Mouse (Mus musculus): Measurements from ENCODE around the gene Ccdc134. TPM values are rescaled to one million over a fixed set of nuclear protein-coding genes. Genes with fewer than 3 reads are reported as not detected.

The Ccdc134 gene
- polyA plus RNA-seq, 2 experiments from 2014 or later: 18.5 to 26.0 TPM

DNA sequence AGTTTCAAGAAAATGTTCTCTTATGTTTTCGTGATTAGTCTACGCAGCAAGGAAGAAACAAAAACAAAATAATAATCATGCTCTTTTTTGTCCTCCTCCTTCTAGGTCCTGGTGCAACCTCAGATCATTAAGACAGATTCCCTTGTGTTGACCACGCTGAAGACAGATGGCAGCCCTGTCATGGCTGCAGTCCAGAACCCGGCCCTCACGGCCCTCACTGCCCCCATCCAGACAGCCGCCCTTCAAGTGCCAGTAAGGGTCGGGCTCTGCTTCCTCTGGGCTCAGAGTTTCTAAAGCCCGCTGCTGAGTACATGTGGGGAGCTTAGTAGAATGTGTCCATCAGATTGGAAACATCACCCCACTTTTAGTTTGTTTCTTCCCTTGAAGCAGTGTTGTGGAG is 44.9 kb downstream of the Ccdc134 start:
- ATAC-seq: no peak

DNA sequence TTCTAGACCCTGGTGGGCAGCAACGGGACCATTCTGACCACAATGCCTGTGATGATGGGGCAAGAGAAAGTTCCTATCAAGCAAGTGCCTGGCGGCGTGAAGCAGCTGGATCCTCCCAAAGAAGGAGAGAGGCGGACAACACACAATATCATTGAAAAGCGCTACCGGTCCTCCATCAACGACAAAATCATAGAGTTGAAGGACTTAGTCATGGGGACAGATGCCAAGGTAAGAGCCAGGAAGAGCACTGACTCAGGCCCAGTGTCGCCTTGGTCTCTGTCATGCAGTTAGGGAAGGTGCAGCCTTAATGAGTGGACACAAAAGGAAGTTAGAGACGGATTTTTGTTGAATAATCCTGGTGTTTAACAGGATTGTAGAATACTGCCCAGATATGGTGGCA is 47.4 kb downstream of the Ccdc134 start:
- ATAC-seq: no peak

DNA sequence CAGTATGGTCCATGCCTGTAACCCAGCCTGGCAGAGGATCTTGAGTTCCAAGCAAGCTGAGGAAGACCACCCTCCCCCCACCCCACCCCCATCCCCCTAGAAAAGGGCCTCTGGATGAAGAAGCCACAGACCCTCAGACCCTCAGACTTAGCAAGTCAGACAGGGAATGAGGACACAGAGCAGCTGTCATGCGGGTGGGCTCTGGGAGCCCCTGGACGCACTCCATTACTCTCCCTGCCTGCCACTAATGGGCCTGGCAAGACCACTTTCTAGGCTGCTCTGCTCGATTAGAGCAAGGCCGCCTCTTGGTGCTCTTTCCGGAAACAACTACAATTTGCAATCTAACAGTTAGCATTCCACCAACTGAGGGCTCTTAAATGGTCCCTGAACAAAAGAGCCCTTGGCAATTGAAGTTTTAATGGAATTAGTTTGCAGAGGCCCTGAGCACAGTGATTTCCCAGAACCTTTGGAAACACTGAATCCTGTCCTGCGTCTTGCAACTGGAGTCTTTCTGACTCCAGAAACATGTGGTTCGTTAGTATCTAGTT is 50.1 kb downstream of the Ccdc134 start:
- no peak for ATAC-seq

DNA sequence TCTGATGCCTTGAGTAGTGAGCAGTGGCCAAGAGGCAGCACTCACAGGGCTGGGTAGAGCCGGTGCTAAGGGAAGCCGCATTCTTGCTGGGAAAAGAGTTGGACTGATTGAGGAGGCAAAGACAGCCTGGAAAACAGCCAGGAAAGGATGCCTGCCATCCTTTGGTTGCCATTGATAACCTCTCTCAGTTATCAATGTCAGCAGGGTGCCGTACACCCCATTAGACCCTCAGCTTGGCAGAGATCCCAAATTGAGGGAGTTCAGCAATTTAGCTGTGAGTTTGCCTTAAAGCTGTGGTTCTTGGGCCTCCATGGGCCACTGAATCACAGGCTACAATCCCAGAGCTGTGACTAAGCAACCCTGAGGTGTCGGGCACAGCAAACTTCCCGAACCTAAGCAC is 53.4 kb downstream of the Ccdc134 start:
- ATAC-seq: no peak

DNA sequence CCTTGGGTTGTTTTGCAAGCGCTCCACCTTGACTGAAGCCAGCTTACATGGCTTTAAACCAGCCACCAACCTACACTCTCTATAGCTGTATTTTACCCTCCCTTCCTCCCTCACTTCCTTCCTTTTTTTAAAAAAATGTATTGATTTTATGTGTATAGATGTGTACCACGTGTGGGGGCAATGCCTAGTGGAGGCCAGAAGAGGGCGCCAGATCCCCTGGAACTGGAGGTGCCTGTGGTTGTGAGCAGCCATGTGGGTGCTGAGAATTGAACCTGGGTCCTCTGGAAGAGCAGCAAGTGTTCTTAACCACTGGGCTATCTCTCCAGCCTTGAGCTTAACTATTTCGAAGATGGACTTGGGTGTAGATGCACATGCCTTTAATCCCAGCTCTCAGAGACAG is 54.6 kb downstream of the Ccdc134 start:
- ATAC-seq: no peak

DNA sequence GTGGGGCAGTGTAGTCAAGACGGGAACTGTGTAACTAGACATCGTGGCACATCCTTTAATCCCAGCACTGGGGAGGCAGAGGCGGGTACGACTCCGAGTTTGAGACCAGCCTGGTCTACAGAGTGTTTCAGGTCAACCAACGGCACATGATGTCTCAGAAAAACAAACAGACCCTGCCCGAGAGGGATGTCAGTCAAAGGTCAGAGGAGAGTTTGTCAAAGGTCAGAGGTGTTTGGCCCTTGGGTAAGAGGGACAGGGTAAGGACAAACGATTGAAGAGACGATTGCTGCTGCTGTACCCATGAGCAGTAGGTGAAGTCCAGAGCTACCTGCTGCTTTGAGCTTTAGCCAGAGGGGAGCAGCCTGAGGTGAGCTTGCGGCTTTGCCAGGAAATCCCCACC is 55.9 kb downstream of the Ccdc134 start:
- no peak for ATAC-seq

DNA sequence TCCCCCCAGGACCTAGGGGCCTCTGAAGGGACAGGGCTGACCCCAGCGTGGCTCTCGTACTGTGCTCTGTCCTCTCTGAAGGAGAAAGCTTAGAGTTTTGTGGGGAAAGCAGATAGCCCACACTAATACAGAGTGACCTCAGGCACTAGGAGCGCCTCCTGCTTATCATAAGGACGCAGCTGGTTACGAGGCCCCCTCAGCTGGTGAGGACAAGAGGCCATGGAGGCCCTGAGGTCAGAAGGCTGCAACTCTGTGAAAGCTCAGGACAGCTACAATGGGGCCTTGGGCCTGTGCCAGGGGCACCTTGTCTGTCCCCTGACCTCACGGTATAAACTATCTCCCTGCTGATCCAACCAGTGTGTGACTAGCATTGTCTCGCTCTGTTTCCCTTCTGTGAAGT is 56.5 kb downstream of the Ccdc134 start:
- no peak for ATAC-seq

DNA sequence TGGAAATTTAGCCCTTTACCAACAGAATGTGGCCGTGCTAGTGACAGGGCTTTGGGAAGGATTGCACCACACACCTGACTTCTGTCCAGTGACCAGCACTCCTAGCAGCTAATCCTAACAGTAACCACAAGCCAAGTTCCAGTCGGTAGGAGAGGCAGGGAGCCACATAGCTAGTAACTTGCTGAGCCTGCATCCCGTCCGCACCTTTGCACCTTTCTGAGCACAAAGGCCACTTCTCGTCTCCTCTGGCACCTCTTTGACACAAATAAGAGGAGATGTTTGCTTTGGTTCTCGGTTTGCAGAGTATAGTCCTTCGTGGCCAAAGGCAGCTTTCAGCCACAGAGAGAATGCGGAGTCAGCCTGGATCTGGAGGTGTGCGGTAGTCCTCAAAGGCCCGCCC is 56.9 kb downstream of the Ccdc134 start:
- no peak for ATAC-seq

DNA sequence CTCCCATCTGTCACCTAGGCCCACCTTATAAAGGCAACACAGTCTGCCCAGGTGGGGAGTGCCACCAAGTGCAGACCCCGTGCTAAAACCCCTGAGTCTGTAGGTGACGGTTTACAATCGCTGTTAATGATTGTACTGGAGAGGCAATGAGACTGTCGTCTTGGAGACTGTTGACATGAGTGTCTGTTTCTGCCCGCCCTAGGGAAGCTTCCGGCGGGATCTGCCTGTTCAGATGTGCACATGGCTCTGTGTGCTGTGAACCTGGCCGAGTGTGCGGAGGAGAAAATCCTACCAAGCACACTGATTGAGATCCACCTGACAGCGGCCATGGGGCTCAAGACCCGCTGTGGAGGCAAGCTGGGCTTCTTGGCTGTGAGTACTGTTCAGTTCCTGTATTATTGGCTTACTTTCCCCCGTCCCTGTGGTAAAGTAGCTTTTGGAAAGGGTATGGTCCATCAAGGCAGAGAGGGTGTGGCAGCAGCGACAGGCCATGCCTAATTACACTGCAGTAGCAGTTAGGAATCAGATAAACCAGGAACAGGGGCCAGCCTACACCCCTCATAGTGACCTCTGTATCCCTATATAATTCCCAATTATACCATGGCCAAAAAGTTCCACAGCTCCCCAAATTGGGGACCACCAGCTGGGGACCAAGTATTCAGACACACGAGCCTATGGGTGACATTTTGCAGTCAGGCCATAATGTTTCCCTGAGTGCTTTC is 57.5 kb downstream of the Ccdc134 start:
- no peak for ATAC-seq

DNA sequence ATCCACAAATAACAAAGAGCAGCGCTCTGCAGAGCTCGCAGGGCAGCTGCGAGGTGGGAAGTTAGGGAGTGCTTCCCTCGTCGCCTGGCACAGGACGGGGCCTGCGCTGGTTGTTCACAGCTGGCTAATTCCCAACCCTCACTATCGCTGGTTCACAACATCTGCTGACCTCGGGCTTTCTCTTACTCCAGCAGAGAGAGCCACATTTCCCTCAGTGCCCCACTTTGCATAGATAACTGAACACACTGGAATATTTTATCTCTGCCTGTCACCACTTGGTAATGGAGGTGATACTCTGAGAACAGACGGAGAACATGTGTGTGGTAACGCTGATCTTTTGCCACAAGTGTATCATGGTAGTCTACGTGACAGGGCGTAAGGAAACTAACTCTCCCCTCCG is 58.4 kb downstream of the Ccdc134 start:
- ATAC-seq: no peak

DNA sequence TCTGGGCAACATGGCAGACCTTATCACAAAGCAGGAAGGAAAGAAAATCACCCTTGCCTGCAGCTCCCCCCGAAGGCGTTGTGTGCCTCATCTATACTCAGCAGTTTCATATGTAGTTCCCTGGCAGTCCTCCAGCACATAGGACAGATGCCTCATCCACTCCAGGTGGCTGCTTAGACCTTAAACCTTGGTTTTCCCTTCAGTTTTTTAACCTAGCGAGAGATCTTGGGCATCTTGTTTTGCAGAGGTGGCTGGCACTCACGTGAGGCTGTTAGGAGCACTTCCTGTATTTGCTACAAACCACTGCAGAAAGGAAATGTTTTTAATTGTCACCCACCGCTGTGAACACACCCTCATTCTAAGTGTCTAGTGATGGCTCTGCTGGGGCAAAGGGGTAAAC is 59.2 kb downstream of the Ccdc134 start:
- ATAC-seq: peak; percentile 89

DNA sequence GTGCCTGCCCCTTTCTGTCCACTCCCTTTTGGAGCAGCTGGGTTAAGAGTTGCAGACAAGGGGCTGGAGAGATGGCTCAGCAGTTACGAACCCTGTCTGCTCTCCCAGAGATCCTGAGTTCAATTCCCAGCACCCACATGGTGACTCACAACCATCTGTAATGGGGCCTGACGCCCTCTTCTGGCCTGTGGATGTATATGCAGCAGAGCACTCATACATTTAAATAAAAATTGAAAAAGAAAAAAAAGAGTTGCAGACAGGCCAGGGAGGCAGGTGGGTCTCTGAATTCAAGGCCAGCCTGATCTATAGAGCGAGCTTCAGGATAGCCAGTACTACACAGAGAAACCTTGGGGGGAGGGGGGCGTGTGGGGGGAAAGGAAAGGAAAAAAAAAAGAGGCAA is 59.7 kb downstream of the Ccdc134 start:
- no peak for ATAC-seq

DNA sequence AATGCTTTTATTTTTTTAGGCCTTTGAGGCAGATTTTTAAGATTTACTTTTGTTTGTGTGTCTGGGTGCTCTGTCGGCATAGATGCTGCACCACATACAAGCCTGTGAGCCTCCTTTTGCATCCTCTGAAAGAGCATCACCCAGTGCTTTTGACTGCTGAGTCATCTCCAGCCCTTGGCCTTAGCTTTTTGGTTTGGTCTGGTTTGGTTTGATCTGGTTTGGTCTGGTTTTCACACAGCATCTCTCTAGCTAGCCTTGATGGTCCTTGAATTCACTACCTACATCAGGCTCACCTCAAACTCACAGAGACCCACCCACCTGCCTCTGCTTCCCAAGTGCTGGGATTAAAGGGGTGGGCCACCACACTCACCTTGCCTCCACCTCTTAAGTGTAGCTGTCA is 60.2 kb downstream of the Ccdc134 start:
- ATAC-seq: peak; percentile 40

DNA sequence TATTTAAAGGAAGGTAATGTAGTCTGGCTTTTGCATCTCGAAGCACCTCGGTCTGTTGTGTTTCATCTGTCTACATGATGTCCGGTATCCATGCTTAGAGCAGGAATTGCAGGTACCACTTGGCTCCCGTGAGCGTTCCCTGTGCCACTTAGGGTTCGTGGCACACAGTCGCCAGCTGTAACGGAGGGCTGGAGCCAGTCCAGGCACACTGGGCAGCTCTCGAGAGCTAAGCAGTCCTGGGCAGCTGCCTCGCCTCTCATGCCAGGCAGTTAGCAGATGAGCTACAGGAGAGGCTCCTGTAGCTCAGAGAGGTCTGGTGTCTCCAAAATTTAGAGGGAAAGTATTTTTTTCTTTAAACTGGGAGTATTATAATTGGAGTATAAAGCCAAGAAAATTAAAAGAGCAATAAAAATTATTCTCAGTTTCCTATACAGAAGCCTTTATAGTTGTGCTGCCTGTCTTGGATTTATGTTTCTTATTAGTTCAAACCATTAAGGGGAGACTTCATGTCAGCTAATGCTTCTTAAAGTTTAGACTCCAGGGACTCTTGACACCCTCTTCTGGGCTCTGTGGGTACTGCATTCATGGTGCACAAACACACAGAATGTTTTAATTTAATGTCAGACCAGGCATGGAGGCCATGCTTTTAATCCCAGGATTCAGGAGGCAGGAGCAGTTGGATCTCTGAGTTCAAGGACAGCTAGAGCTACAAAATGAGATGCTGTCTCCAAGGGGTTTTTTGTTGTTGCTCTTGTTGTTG is 60.9 kb downstream of the Ccdc134 start:
- ATAC-seq: no peak

Other genes with a start within 250 kb of the Ccdc134 start
- gene Polr3h, start 201.7 kb upstream of the Ccdc134 start, polyA plus RNA-seq (2017; shearing (Covaris generic)): 10 to 100 TPM; 22.0 to 26.3 TPM
- not detected for gene Csdc2, start 191.2 kb upstream of the Ccdc134 start, polyA plus RNA-seq (2017; shearing (Covaris generic))
- gene Pmm1, start 167.0 kb upstream of the Ccdc134 start, polyA plus RNA-seq (2017; shearing (Covaris generic)): 10 to 100 TPM; 11.4 to 14.4 TPM
- gene 1700029P11Rik, start 147.4 kb upstream of the Ccdc134 start, polyA plus RNA-seq (2017; shearing (Covaris generic)): not detected
- 10 to 100 TPM; 56.5 to 73.1 TPM for gene Xrcc6, start 140.1 kb upstream of the Ccdc134 start, polyA plus RNA-seq (2017; shearing (Covaris generic))
- 10 to 100 TPM in 1 of 2 experiments, 1 to 10 TPM in 1; 7.8 to 10.2 TPM for gene Desi1, start 94.1 kb upstream of the Ccdc134 start, polyA plus RNA-seq (2017; shearing (Covaris generic))
- gene Snu13, start 80.3 kb upstream of the Ccdc134 start, polyA plus RNA-seq (2017; shearing (Covaris generic)): 100 to 1,000 TPM; 175 to 178 TPM
- not detected for gene 4930407I10Rik, start 68.8 kb upstream of the Ccdc134 start, polyA plus RNA-seq (2017; shearing (Covaris generic))
- gene Mei1, start 57.9 kb upstream of the Ccdc134 start, polyA plus RNA-seq (2017; shearing (Covaris generic)): not detected
- 10 to 100 TPM; 32.2 to 56.0 TPM for gene Srebf2, start 19.3 kb downstream of the Ccdc134 start, polyA plus RNA-seq (2017; shearing (Covaris generic))
- gene Shisa8, start 84.9 kb downstream of the Ccdc134 start, polyA plus RNA-seq (2017; shearing (Covaris generic)): not detected
- 10 to 100 TPM in 1 of 2 experiments, 1 to 10 TPM in 1; 2.2 to 10.5 TPM for gene Tnfrsf13c, start 96.4 kb downstream of the Ccdc134 start, polyA plus RNA-seq (2017; shearing (Covaris generic))
- 10 to 100 TPM in 1 of 2 experiments, 1 to 10 TPM in 1; 6.7 to 18.5 TPM for gene Cenpm, start 116.8 kb downstream of the Ccdc134 start, polyA plus RNA-seq (2017; shearing (Covaris generic))
- not detected for gene 1500009C09Rik, start 124.5 kb downstream of the Ccdc134 start, polyA plus RNA-seq (2017; shearing (Covaris generic))
- not detected for gene Sept3, start 147.0 kb downstream of the Ccdc134 start, polyA plus RNA-seq (2017; shearing (Covaris generic))
- not detected for gene Wbp2nl, start 171.0 kb downstream of the Ccdc134 start, polyA plus RNA-seq (2017; shearing (Covaris generic))
- 10 to 100 TPM; 58.4 to 70.3 TPM for gene Naga, start 211.0 kb downstream of the Ccdc134 start, polyA plus RNA-seq (2017; shearing (Covaris generic))
- 1 to 10 TPM; 3.4 to 5.0 TPM for gene Pheta2, start 211.0 kb downstream of the Ccdc134 start, polyA plus RNA-seq (2017; shearing (Covaris generic))
- 10 to 100 TPM; 76.9 to 95.0 TPM for gene Smdt1, start 211.0 kb downstream of the Ccdc134 start, polyA plus RNA-seq (2017; shearing (Covaris generic))
- 100 to 1,000 TPM; 433 to 535 TPM for gene Ndufa6, start 226.4 kb downstream of the Ccdc134 start, polyA plus RNA-seq (2017; shearing (Covaris generic))